Mouse (Mus musculus) myocyte (in vitro differentiated cells): Measurements from ENCODE around the gene Gmds. TPM values are rescaled to one million over a fixed set of nuclear protein-coding genes. Genes with fewer than 3 reads are reported as not detected.
A peak's percentile ranks its signal among the peaks of the same experiment; 100 is the strongest.

ENCODE experiments used
- H3K27me3 ChIP-seq: one replicate; pipeline ENCODE4 v1.6.1; 2011; ENCODE audit not compliant: control insufficient read depth, insufficient read depth, insufficient read length
- H3K36me3 ChIP-seq: one replicate; pipeline ENCODE4 v1.6.1; 2011; ENCODE audit not compliant: control insufficient read depth, insufficient read depth
- H3K4me2 ChIP-seq: one replicate; pipeline ENCODE4 v1.6.1; 2011; ENCODE audit warnings: low read depth, control low read depth
- H3K4me3 ChIP-seq: one replicate; pipeline ENCODE4 v1.5.1; 2011; ENCODE audit warnings: mild to moderate bottlenecking, control low read depth, moderate library complexity
- H3K79me2 ChIP-seq: one replicate; pipeline ENCODE4 v1.6.1; 2011; ENCODE audit not compliant: control insufficient read depth, insufficient read depth
- H3ac ChIP-seq: one replicate; pipeline ENCODE4 v1.6.1; 2011; ENCODE audit not compliant: control insufficient read depth, insufficient read length
- CEBPB ChIP-seq: IDR thresholded peaks from 2 replicates; pipeline ENCODE4 v1.6.1; 2011; ENCODE audit warnings: mild to moderate bottlenecking, moderate library complexity; ENCODE audit not compliant: poor library complexity, insufficient read depth, severe bottlenecking
- E2F4 ChIP-seq: IDR thresholded peaks from one replicate; pipeline ENCODE4 v1.6.1; 2011; ENCODE audit warnings: mild to moderate bottlenecking, control low read depth, moderate library complexity; ENCODE audit not compliant: insufficient read depth
- MAX ChIP-seq: IDR thresholded peaks from one replicate; pipeline ENCODE4 v1.6.1; 2011; ENCODE audit warnings: low read depth, mild to moderate bottlenecking, control low read depth
- MYOD1 ChIP-seq, 3 experiments: IDR thresholded peaks; one replicate each; pipeline ENCODE4 v1.6.1; 2011; ENCODE audit warnings: control low read depth in 2 of 3, low read depth in 2 of 3, mild to moderate bottlenecking in 2 of 3, moderate library complexity in 1 of 3; ENCODE audit not compliant: insufficient read length in 2 of 3, control insufficient read depth in 1 of 3
- MYOG ChIP-seq, 3 experiments: IDR thresholded peaks; one replicate each; pipeline ENCODE4 v1.6.1; 2011; ENCODE audit warnings: control low read depth in 2 of 3, low read depth in 2 of 3, mild to moderate bottlenecking in 2 of 3; ENCODE audit not compliant: insufficient read length in 2 of 3, control insufficient read depth in 1 of 3, insufficient read depth in 1 of 3
- POLR2A ChIP-seq: IDR thresholded peaks from one replicate; pipeline ENCODE4 v1.6.1; 2011; ENCODE audit warnings: low read depth, mild to moderate bottlenecking, control low read depth, moderate library complexity; ENCODE audit not compliant: insufficient read length
- POLR2AphosphoS2 ChIP-seq: IDR thresholded peaks from one replicate; pipeline ENCODE4 v1.6.1; 2011; ENCODE audit warnings: low read depth, control low read depth; ENCODE audit not compliant: insufficient read length
- REST ChIP-seq: IDR thresholded peaks from one replicate; pipeline ENCODE4 v1.6.1; 2011; ENCODE audit warnings: mild to moderate bottlenecking, control low read depth, moderate library complexity; ENCODE audit not compliant: insufficient read depth, insufficient read length
- SRF ChIP-seq: IDR thresholded peaks from one replicate; pipeline ENCODE4 v1.6.1; 2011; ENCODE audit warnings: low read depth; ENCODE audit not compliant: control insufficient read depth, insufficient read length
- TCF12 ChIP-seq: IDR thresholded peaks from one replicate; pipeline ENCODE4 v1.6.1; 2011; ENCODE audit warnings: mild to moderate bottlenecking, control low read depth; ENCODE audit not compliant: poor library complexity, insufficient read depth, severe bottlenecking
- TCF3 ChIP-seq: IDR thresholded peaks from one replicate; pipeline ENCODE4 v1.6.1; 2011; ENCODE audit warnings: low read depth, control low read depth; ENCODE audit not compliant: insufficient read length
- USF1 ChIP-seq: IDR thresholded peaks from one replicate; pipeline ENCODE4 v1.6.1; 2011; ENCODE audit warnings: low read depth, mild to moderate bottlenecking, control low read depth, moderate library complexity
- polyA plus RNA-seq: library from polyadenylated mRNA; unstranded; fragments of >200 nt; fragmentation: generic; extraction: Trizol; gene quantifications from one replicate; pipeline ENCODE4 v1.2.1, GENCODE M21; 2012; ENCODE audit warnings: missing spikeins

The Gmds gene
- polyA plus RNA-seq, 1 experiment = 13.1 TPM

DNA sequence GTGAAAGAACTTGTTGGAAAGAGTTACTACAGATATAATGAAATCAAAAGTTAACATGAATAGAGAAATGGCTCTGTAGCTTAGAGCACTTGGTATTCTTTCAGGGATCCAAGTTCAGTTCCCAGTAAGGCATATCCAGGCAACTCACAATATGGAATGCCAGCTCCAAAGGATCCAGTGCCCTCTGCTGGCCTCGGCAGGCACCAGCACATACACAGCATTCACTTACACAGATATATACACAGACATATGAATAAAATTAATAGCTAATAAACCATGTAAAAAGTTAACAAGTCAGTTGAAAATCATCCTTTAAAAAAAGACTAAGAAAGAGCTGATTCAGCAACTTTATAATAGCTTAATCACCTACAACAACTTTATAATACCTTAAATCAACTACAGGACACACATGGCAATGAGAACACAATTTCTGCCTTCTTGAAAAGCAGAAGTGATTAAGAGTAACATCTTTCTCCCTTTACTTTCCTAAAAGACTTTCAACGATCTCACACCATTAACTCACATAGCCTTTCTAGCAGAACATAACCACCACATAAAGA, 65.5 kb downstream of the Gmds start:
- no peaks in the 10 kb centered on the region for H3K79me2 ChIP-seq
- no peaks in the 10 kb centered on the region for H3K27me3 ChIP-seq
- no peak overlapping the region for H3K4me2 ChIP-seq
- no peak for TF ChIP-seq E2F4
- no peak for TF ChIP-seq SRF
- no peak for TF ChIP-seq TCF3
- no peak for TF ChIP-seq CEBPB
- no peak for TF ChIP-seq TCF12
- no peak for TF ChIP-seq MYOG (IDR thresholded peaks at IDR 0.05; ENCODE audit: control insufficient read depth in 1 of 3, insufficient read depth in 1 of 3, insufficient read length in 2 of 3, low read depth in 2 of 3)
- TF ChIP-seq REST = no peak
- TF ChIP-seq POLR2A = no peak
- TF ChIP-seq MYOD1 (IDR thresholded peaks at IDR 0.05; ENCODE audit: control insufficient read depth in 1 of 3, insufficient read length in 2 of 3, low read depth in 2 of 3) = no peak
- TF ChIP-seq POLR2AphosphoS2 = no peak
- no peak for TF ChIP-seq USF1
- no peak overlapping the region for H3ac ChIP-seq
- no peak overlapping the region for H3K4me3 ChIP-seq
- H3K36me3 ChIP-seq = no peaks in the 10 kb centered on the region

DNA sequence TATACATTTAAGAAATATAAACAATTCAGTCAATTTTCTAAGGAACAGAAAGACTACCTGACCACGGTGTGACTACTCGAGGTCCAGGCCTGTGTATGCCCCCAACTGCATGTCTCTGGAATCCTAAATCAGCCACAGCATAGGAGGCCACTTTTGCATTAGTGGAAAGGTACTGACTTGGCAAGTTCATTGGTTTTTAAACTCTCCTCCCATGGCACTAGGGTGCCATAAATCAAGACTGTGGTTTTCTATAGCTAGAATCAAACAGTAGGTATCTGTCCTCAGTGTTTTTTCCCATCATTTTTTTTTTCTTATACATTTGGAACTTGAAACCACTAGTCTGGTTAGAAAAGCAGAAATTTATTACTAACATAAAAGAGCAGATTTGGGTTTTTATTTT, 68.8 kb downstream of the Gmds start:
- Histone ChIP-seq H3K4me2 (peak overlapping the region; percentile 63), H3ac (no peak overlapping the region), H3K79me2 (no peaks in the 10 kb centered on the region), H3K36me3 (no peaks in the 10 kb centered on the region), H3K4me3 (no peak overlapping the region), H3K27me3 (no peaks in the 10 kb centered on the region)
- TF ChIP-seq E2F4 = no peak
- TF ChIP-seq TCF12 = no peak
- TF ChIP-seq REST = no peak
- TF ChIP-seq CEBPB = no peak
- no peak for TF ChIP-seq POLR2AphosphoS2
- TF ChIP-seq MAX = no peak

DNA sequence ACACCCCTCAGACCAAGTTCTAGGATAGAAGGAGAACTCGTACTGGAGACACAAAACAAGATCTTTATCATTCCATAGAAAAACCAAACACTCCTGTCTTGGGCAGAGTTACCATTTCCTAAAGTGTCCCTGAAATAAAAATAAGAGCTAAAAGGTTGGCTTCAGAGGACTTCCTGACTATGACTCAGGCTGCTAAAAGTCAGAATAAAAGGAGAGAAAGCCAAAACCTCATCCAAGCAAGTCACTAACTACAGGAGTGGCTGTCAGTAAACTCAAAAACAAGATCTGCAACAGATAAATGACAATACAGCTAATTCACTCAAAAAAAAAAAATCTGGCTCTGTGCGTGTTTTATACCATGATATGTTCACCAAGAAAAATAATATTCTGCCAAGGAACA, 69.3 kb downstream of the Gmds start:
- Histone ChIP-seq H3K4me3 (no peak overlapping the region), H3K27me3 (no peaks in the 10 kb centered on the region), H3K79me2 (no peaks in the 10 kb centered on the region), H3K4me2 (peak overlapping the region; percentile 63), H3ac (no peak overlapping the region), H3K36me3 (no peaks in the 10 kb centered on the region)
- TF ChIP-seq USF1 (no peak), E2F4 (no peak), REST (no peak)

DNA sequence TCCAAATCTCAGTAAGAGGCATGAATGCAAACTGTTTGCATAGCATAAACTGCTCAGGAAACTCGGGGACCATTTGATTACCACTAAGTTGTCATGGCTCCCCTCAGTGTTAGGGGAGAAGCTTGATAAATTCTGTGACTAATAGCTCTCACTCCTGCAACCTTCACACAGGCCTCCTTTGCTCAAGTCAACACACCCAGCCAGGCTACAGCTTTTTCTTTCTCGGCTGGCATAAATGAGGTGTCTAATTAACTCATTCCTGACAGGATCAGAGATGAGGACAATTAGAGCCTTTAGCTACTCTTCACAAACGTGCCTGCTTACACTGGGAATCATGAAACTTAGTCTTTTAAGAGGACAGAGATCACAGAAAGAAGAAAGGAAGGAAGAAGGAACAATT, 70.3 kb downstream of the Gmds start:
- no peak overlapping the region for H3ac ChIP-seq
- TF ChIP-seq SRF (no peak), TCF3 (no peak), MYOD1 (IDR thresholded peaks at IDR 0.05; ENCODE audit: control insufficient read depth in 1 of 3, insufficient read length in 2 of 3, low read depth in 2 of 3) (no peak), USF1 (no peak), MAX (no peak), TCF12 (no peak), POLR2AphosphoS2 (no peak), E2F4 (no peak), CEBPB (no peak), REST (no peak), MYOG (IDR thresholded peaks at IDR 0.05; ENCODE audit: control insufficient read depth in 1 of 3, insufficient read depth in 1 of 3, insufficient read length in 2 of 3, low read depth in 2 of 3) (no peak), POLR2A (no peak)
- no peaks in the 10 kb centered on the region for H3K36me3 ChIP-seq
- H3K27me3 ChIP-seq = no peaks in the 10 kb centered on the region
- no peaks in the 10 kb centered on the region for H3K79me2 ChIP-seq
- H3K4me2 ChIP-seq = peak overlapping the region; percentile 54
- H3K4me3 ChIP-seq = no peak overlapping the region

DNA sequence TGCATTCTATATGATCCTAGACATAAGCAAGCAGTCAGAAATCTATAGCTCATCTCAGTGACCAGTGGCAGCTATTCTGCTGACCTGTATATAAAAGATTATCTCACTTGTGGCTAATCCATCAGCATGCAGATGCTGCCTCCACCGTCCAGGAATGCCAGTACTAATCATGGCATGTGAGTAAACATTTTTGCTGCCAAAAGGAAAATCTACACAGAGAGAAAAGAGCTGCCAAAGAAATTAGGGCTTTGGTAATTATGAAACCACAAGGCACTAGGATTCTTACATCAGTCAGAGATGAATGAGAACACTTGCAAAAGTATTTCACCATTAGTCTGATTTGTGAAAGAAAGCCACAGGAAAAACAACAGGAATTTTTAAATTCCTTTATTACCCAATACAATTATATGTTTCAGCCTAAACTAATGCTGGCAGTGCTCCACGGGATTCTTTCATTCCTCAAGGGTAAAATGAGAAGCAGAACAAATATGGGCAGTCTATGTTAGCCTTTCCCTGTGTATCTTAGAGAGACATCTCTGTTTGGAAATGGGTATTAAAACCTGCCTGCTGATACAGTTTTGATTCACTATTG, 71.3 kb downstream of the Gmds start:
- H3K36me3 ChIP-seq = no peaks in the 10 kb centered on the region
- TF ChIP-seq REST (no peak), CEBPB (peak; percentile 88)

More for the DNA sequence above, 71.3 kb downstream of the Gmds start:
- Histone ChIP-seq H3K27me3 (no peaks in the 10 kb centered on the region), H3K4me2 (peak overlapping the region; percentile 54), H3ac (no peak overlapping the region), H3K79me2 (no peaks in the 10 kb centered on the region), H3K4me3 (no peak overlapping the region)
